Mouse (Mus musculus) thymus, adult 2 months (tissue): Measurements from ENCODE around the gene Pign.

ENCODE experiments used
- CTCF ChIP-seq: fragments of 200-500 bp; IDR thresholded peaks from 2 replicates; pipeline ENCODE4 v1.5.1; 2012; ENCODE audit warnings: mild to moderate bottlenecking, control low read depth, low read length, moderate library complexity, borderline replicate concordance; ENCODE audit not compliant: control insufficient read depth, poor library complexity, insufficient read depth; ENCODE audit errors: extremely low read depth
- POLR2A ChIP-seq: fragments of 200-500 bp; IDR thresholded peaks from 2 replicates; pipeline ENCODE4 v1.6.1; 2012; ENCODE audit warnings: mild to moderate bottlenecking, low read length, control low read depth, moderate library complexity; ENCODE audit not compliant: control insufficient read depth, poor library complexity, insufficient read depth; ENCODE audit errors: extremely low read depth

- TF ChIP-seq POLR2A (no peak), CTCF (no peak)
Measured at GRCm38 (mm10) chr1:105580909-105581308, 82.6 kb downstream of the Pign start.
